ENCODE assay signal across 17 mouse cellular contexts in the genomic region with DNA sequence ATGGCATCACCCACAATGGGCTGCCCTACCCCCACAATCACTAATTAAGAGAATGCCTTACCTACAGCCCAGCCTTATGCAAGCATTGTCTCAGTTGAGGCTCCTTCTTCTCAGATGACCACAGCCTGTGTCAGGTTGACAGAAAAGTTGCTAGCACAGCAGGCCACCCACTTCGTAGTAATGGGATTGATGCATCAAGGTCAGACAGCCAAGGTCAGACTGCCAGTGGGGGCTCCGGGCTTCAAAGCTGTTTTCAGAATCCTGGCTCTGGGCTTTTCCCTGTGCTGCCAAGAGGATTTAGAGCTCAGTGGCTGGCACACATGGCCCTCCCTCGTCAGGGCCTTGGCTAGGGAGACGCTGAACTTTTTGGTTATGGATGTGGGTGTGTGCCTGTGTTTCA. TPM values are rescaled to one million over a fixed set of nuclear protein-coding genes. Genes with fewer than 3 reads are reported as not detected.
DNase-seq lines count a peak whose midpoint lies in the region; ATAC-seq lines count a peak whose summit lies in the region.
"Had no signal": no experiment of that assay in that cellular context is flagged by ENCODE, and none has a peak within 500 bp of the region (broad histone marks: within the 10 kb centered on the region; RNA-seq: fewer than 3 reads in every experiment).

No protein-coding gene starts in this region.

- H3K4me3 ChIP-seq in kidney, embryonic 14.5 days (ENCODE audit: low read length) = no peak overlapping the region
- no peak overlapping the region for H3K4me3 ChIP-seq in embryonic facial prominence, embryonic 10.5 days
- H3K4me3 ChIP-seq: erythroblast, embryonic 14.5 days; liver, embryonic 12.5 days; midbrain, embryonic 12.5 days; neural tube, embryonic 13.5 days had no signal

- no peak overlapping the region for H3K27ac ChIP-seq in kidney, embryonic 14.5 days (ENCODE audit: low read depth, low read length)
- no peak overlapping the region for H3K27ac ChIP-seq in embryonic facial prominence, embryonic 10.5 days (replicated peaks)
- H3K27ac ChIP-seq: kidney, postnatal 0 days; liver, embryonic 12.5 days; midbrain, embryonic 12.5 days; neural tube, embryonic 13.5 days had no signal

- peak; percentile 60 to 77 for DNase-seq in cerebellum, postnatal 10 days
- no peak for DNase-seq in cerebellum, postnatal 25 days
- no peak for DNase-seq in kidney, adult 8-10 months
- peak; percentile 54 for DNase-seq in ZHBTc4 (ENCODE audit: low read depth, low spot score)
- peak; percentile 27 for DNase-seq in embryonic facial prominence, embryonic 10.5 days (ENCODE audit: low spot score)
- DNase-seq in gastrocnemius, postnatal 25 days = no peak
- no peak for DNase-seq in liver
- DNase-seq: heart, postnatal 14 days; layer of hippocampus, adult 9-11 months; right cerebral cortex, postnatal 25 days had no signal

- no peaks in the 10 kb centered on the region for H3K4me1 ChIP-seq in kidney, embryonic 14.5 days (ENCODE audit: control insufficient read depth, insufficient read depth, low read length)
- peaks cover 16% of the 10 kb centered on the region for H3K4me1 ChIP-seq in embryonic facial prominence, embryonic 10.5 days

- no peak overlapping the region for H3K4me2 ChIP-seq in kidney, embryonic 14.5 days (replicated peaks; ENCODE audit: low read depth, low read length)
- H3K4me2 ChIP-seq: liver, embryonic 12.5 days; midbrain, embryonic 12.5 days; neural tube, embryonic 13.5 days had no signal

- no peaks in the 10 kb centered on the region for H3K27me3 ChIP-seq in kidney, embryonic 14.5 days (ENCODE audit: control insufficient read depth, insufficient read depth, low read length)
- no peaks in the 10 kb centered on the region for H3K27me3 ChIP-seq in embryonic facial prominence, embryonic 10.5 days (replicated peaks; ENCODE audit: low read depth, poor library complexity, severe bottlenecking)
- H3K27me3 ChIP-seq: liver, embryonic 12.5 days; midbrain, embryonic 12.5 days had no signal

- ATAC-seq in kidney, embryonic 14.5 days (ENCODE audit: low FRiP score, low TSS enrichment) = peak; percentile 32; the same call in 1 of the 2 replicates
- ATAC-seq: liver, embryonic 12.5 days; lung, postnatal 0 days had no signal

- no peaks in the 10 kb centered on the region for H3K36me3 ChIP-seq in kidney, embryonic 14.5 days (ENCODE audit: control insufficient read depth, insufficient read depth, low read length)
- no peaks in the 10 kb centered on the region for H3K36me3 ChIP-seq in embryonic facial prominence, embryonic 10.5 days (replicated peaks)
- H3K36me3 ChIP-seq: liver, embryonic 12.5 days; midbrain, embryonic 12.5 days; neural tube, embryonic 13.5 days had no signal

- WGBS in kidney, embryonic 14.5 days = 21% methylated on average over 4 of the region's 4 CpGs
- WGBS in embryonic facial prominence, embryonic 10.5 days = 48% methylated on average over 4 of the region's 4 CpGs

- H3K9ac ChIP-seq in kidney, embryonic 14.5 days (ENCODE audit: low read depth, low read length) = no peak overlapping the region
- H3K9ac ChIP-seq: liver, embryonic 12.5 days; midbrain, embryonic 12.5 days; neural tube, embryonic 13.5 days had no signal

- H3K9me3 ChIP-seq in kidney, embryonic 14.5 days (ENCODE audit: control insufficient read depth, low read length) = no peaks in the 10 kb centered on the region
- H3K9me3 ChIP-seq in embryonic facial prominence, embryonic 10.5 days = no peaks in the 10 kb centered on the region
- H3K9me3 ChIP-seq: liver, embryonic 12.5 days; midbrain, embryonic 12.5 days; neural tube, embryonic 13.5 days had no signal

RNA-seq across cellular contexts. Expression of a gene that starts 48.1 kb away (rescaled TPM):
- 5.4 and 6.9 TPM in 2 replicates for polyA plus RNA-seq in kidney, embryonic 14.5 days (2014; fragmentation: Nextera tagmentation; extraction: Ambion mirVana)
- 0.20 and 0.95 TPM in 2 replicates for polyA plus RNA-seq in embryonic facial prominence, embryonic 10.5 days (2016; fragmentation: Nextera tagmentation; extraction: Ambion mirVana)
- total RNA-seq in gastrocnemius, postnatal 25 days (2021) = 1 to 10 TPM; 1.1 to 1.5 TPM
- polyA plus RNA-seq: erythroblast, embryonic 14.5 days had no signal

RNA-seq across cellular contexts. Expression of a gene that starts 51.1 kb away (rescaled TPM):
- polyA plus RNA-seq in kidney, embryonic 14.5 days (2014; fragmentation: Nextera tagmentation; extraction: Ambion mirVana) = 11.9 and 22.3 TPM in 2 replicates
- polyA plus RNA-seq in embryonic facial prominence, embryonic 10.5 days (2016; fragmentation: Nextera tagmentation; extraction: Ambion mirVana) = 14.2 and 16.8 TPM in 2 replicates
- 1 to 10 TPM; 1.6 to 3.5 TPM for total RNA-seq in gastrocnemius, postnatal 25 days (2021)

Comparison
In these comparisons a context has a peak if more than half of its experiments do, and no peak if none do; other contexts are left out.
1. DNase-seq: peak in cerebellum, postnatal 10 days (2 of 2), ZHBTc4 (single experiment) and embryonic facial prominence, embryonic 10.5 days (single experiment); none in cerebellum, postnatal 25 days (0 of 2), kidney, adult 8-10 months (0 of 2), gastrocnemius, postnatal 25 days (single experiment) and liver (single experiment).